Mouse (Mus musculus) bone marrow macrophage, adult 2 months (primary cell): ENCODE measurements at regions not wholly inside any gene's neighbourhood (a gene's known extent, or its start where the extent isn't known, plus 50 kb on each side); places are given as distances from the start of the nearest gene placed in this dataset.

Experiments
- CTCF ChIP-seq: IDR thresholded peaks from 2 replicates; pipeline ENCODE4 v1.5.1; 2012; ENCODE audit warnings: low read depth, mild to moderate bottlenecking, low read length, moderate library complexity
- POLR2A ChIP-seq: IDR thresholded peaks from 2 replicates; pipeline ENCODE4 v1.6.1; 2012; ENCODE audit warnings: mild to moderate bottlenecking, low read depth, low read length, borderline replicate concordance

DNA sequence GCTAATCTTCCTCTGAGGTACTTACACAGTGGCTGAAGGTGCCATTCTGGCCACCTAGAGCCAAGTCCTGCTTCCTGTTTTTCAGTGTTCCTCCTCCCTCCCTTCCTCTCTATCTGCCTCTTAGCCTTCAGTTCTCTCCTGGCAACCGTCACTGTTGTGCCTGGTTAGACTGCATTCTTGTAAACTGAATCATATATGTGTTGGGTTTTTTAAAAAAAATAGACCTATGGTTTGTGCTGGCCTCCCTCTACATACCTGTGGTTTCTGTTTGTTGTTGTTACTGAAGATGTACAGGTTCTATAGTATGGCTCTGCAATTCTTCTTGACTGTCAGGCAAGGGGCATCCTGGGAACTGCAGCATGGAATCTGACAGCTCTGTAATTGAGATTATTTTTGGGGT is 112.5 kb upstream of the Lhx5 start:
- TF ChIP-seq CTCF (no peak), POLR2A (no peak)
